Mouse (Mus musculus): ENCODE measurements around the gene Ipmk.
"Not testable (repeated sequence)": the region's sequence is repeated elsewhere in the genome, so short reads cannot be mapped to it uniquely, and the experiment has no call there.

Gene Ipmk

DNA sequence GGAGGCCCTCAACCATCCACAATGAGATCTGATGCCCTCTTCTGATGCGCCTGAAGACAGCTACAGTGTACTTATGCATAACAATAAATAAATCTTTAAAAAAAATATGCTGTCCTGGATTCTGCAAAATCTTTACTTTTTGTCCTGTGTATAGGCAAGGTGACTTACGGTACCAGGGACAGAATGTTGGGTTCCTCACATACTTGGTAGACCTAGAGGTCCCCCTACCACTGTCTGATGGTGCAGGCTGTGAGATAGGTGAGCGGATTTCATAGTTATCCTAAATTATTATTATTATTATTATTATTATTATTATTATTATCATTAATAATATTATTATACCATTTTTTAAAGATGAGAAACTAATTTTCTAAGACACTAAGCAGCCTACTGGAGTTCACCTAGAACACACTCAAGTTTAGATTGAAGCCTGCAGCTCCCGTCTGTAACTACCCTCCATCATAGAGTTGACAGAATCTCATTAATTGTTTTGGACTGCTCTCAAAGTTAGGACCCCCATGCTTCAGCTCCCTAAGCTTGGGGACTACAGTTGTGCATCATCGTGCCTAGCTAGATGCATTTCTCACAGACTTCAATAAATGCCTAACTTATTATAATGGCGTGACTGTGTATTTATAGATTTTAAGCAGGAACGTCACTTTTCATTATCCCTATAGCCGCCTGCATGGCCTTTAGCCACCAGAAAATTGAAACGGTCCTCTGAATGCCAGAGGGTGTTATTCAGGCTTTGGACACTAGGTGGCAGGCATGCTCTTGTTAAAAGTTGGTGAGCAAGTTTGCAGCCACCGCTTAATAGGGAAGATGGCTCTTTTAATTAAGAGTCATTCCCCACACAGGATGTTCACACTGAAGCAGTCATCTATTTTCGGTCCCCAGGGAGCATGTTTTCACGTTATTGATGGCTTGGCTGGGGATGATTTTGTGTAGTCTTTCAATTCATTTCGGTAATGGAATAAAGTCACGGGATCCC lies 74.8 kb downstream of the Ipmk start:
- DNase-seq (ENCODE audit: extremely low read depth, low read depth): peak; percentile 23

DNA sequence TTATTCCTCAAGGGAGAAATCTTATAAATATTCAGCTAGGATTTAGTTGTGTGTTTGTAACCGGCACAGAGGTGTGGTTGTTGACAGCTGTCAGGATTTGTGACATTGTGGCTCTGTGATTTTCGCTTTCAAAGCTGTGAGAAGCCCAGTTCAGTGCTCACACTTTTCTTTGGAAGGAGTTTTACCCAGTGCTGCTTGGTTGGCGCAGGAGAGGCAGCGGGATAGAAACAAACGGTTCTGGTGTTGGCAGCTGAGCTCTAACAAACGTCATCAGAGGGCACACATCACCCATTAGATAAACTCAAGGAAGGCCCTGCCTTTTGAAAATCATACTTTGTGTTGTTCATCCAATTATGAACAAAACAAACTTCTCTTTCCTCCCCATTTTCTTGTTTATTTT lies 79.2 kb downstream of the Ipmk start:
- no peak for DNase-seq (ENCODE audit: extremely low read depth, low read depth)

- DNase-seq (ENCODE audit: extremely low read depth, low read depth): no peak
Measured at GRCm38 (mm10) chr10:71427381-71427780, 79.8 kb downstream of the Ipmk start.

DNA sequence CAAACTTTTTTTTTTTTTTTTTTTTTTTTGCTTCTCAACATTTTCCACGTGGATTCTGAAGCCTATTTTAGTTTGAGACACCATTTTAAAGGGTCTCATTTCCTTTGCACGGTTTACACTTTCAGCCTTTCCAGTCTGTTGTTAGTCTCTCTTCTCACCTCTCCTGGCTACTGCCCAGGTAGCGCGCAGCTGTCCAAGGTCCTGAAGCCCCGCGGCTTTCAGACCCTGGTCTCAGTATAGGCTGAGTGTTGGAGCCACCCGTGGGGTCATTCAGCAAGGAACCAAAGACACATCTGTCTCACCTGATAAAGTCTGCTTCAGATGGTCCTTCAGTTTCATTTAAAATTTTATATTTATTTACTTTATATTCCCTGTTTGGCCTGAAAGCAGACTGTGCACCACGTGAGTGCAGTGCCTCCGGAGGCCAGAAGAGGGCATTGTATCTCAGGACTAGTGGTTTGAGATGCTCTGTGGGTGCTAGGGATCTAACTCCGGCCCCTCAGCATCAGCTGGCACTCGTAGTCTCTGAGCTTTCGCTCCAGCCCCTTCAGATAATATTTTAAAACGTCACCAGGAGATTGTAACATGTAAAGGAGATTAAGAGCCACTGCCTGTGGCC lies 80.8 kb downstream of the Ipmk start:
- DNase-seq (ENCODE audit: extremely low read depth, low read depth): no peak

- DNase-seq (ENCODE audit: extremely low read depth, low read depth): no peak
Measured at GRCm38 (mm10) chr10:71430661-71431060, 83.1 kb downstream of the Ipmk start.

DNA sequence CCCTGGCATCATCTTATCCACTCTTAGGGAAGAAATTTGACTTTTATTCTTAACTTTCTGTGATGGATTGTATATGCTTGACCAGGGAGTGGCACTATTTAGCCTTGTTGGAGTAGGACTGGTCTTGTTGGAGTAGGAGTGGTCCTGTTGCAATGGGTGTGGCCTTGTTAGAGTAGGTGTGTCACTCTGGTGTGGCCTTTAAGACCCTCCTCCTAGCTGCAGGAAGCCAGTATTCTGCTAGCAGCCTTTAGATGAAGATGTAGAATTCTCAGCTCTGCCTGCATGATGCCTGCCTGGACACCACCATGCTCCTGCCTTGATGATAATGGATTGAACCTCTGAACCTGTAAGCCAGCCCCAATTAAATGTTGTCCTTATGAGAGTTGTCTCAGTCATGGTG lies 95.5 kb downstream of the Ipmk start:
- no peak for DNase-seq (ENCODE audit: extremely low read depth, low read depth)

DNA sequence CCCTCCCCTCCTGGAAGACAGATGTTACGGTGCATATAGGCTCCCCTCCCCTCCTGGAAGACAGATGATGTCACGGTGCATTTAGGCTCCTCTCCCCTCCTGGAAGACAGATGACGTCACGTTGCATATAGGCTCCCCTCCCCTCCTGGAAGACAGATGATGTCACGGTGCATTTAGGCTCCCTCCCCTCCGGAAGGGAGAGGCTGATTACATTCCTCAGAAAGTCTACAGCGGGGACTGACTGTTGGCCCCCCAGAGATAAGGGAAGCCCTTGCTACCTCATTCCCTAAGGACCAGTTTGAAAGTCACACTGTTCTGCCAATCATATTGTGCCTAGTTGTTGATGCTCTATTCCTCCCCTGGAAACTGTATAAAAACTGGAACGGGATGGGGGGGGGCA lies 100.1 kb downstream of the Ipmk start:
- no peak for DNase-seq (ENCODE audit: extremely low read depth, low read depth)

- DNase-seq (ENCODE audit: extremely low read depth, low read depth): no peak
Measured at GRCm38 (mm10) chr10:71448284-71448683, 100.7 kb downstream of the Ipmk start.

GRCm38 (mm10) chr10:71455355-71455754 lies 107.8 kb downstream of the Ipmk start:
- DNase-seq (ENCODE audit: extremely low read depth, low read depth): no peak

GRCm38 (mm10) chr10:71462371-71462770 lies 114.8 kb downstream of the Ipmk start:
- not testable (repeated sequence) for DNase-seq (ENCODE audit: extremely low read depth, low read depth)

DNA sequence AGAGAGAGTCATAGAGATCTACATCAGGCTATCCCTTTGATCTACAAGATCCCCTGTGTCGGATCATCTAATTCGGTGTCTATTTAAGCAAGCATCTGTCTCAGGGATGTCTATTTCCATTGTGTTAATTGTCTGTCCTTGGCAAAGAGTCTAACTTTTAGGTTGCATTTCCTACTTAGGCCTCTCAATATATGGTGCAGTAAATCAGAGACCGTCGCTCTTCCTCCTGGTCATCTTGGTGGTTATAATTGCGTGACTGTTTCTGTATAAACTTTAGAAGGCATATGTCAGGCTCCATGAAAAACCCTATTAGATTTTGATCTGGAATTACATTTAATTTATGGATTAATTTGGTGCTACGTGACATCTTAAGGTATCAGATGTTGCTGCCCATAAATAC lies 116.9 kb downstream of the Ipmk start:
- DNase-seq (ENCODE audit: extremely low read depth, low read depth): no peak

GRCm38 (mm10) chr10:71468315-71468714 lies 120.8 kb downstream of the Ipmk start:
- no peak for DNase-seq (ENCODE audit: extremely low read depth, low read depth)

DNA sequence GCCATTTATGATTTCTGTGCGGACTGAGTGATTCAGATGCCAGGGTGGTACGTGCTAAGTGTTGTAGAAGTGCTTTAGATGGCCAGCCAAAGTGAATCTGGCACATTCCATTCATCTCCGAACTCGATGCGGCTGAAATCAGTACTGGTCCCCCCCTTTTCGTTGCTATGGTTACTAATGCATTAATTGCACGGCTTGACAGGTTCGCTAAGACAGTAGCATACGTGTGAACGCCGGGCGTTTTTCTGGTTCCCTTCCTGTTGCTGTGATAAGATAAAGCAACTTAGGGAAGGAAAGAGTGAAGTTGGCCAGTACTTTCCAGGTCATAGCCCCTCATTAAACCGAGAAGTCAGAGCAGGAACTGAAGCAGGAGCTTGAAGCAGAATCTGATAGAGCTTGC lies 122.2 kb downstream of the Ipmk start:
- DNase-seq (ENCODE audit: extremely low read depth, low read depth): no peak

GRCm38 (mm10) chr10:71472033-71472432 lies 124.5 kb downstream of the Ipmk start:
- no peak for DNase-seq (ENCODE audit: extremely low read depth, low read depth)

DNA sequence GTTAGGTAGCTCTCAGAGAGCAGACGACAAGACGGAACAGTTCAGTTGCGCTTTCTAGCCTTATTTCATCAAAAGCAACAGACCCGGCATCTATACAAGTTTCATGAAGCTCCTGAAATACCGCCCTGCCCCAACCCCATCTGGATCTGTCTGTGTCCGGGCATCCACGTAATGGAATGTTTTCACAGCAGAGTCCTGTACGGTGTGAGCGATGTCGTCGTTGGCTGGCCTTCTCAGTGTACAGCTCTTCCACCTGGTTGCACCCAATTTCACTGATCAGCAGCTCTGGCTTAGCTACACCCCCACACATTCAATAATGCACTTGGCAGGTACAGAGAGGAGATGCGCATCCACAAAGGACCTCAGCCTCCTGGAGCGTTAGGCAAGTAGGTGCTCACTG lies 126.0 kb downstream of the Ipmk start:
- no peak for DNase-seq (ENCODE audit: extremely low read depth, low read depth)

DNA sequence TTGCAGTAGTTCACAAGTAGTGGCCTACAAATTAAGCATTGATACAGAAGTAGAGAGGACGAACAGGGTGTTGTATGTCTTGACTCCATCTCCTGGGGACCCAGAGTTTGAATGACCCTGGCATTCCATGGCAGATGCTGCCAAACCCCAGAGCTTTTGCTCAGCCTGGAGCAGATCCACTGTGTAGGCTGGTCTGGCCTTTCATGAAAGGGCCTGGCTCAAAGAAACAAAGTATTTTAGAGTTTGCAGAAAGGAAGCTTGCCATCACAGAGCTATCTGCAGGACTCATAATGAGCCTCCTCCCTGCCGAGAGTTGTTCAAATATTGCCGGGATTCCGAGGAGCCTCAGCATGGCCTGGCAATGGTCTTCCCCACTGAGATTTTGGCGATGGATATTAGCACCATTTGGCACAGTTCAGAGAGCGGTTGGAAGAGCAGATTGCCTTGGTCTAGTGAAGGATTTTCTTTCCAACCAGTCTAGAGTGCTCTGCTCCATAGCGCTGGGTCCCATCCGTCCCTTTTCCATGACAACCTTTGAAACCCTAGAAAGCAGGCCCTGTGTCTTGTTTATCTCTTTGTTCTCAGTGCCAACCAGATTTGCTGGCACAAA lies 129.0 kb downstream of the Ipmk start:
- no peak for DNase-seq (ENCODE audit: extremely low read depth, low read depth)

- DNase-seq (ENCODE audit: extremely low read depth, low read depth): no peak
Measured at GRCm38 (mm10) chr10:71477147-71477546, 129.6 kb downstream of the Ipmk start.

DNA sequence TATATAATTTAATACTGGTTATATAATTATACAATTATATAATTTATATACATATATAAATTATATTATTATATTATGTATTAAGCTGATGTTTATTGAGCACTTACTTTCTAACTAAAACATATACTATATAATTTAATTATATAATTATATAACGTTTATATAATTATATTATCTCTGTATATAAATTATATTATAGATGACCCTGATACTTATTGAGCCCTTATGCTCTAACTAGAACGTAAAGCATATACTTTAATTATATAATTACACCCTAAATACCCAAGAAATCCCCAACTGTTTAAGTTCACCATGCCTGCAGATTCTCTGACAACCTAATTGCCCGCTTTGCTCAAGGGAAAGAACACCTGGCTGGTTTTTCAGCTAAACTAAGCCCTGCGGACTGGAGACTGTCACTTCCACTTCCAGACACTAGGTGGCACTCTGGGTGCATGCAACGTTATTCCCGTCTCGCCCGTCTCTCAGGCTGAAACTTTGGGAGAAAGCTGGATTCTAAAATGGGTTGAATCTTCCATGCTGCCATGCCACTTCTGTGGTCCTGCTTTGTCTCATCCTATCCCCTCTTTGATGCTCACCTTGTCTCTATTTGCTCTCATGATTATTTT lies 132.2 kb downstream of the Ipmk start:
- peak; percentile 2 for DNase-seq (ENCODE audit: extremely low read depth, low read depth)

Data from MEL-GATA-1-ER (cell line).